Mouse (Mus musculus) forebrain, embryonic 14.5 days (tissue): ENCODE measurements at regions not wholly inside any gene's neighbourhood (a gene's known extent, or its start where the extent isn't known, plus 50 kb on each side); places are given as distances from the start of the nearest gene placed in this dataset.

Experiments
- ATAC-seq: fragments of 200-750 bp; cut with Nextera tagmentation; 2 replicates; pipeline ENCODE4 v1.8.0; 2017; ENCODE audit warnings: mild to moderate bottlenecking, moderate library complexity
- DNase-seq: peaks from one replicate; pipeline ENCODE4 v3.0.0-alpha.2; 2015; ENCODE audit warnings: low spot score
- H3K27ac ChIP-seq: fragments of 300-500 bp; sonication (generic); 2 replicates; pipeline ENCODE4 v1.5.1; 2014; ENCODE audit warnings: low read depth, mild to moderate bottlenecking, control low read depth, low read length, moderate library complexity
- H3K27me3 ChIP-seq: fragments of 300-500 bp; sonication (generic); replicated peaks from 2 replicates; pipeline ENCODE4 v1.6.1; 2014; ENCODE audit warnings: low read length, control low read depth, mixed read lengths; ENCODE audit not compliant: control insufficient read depth, insufficient read depth
- H3K36me3 ChIP-seq: fragments of 300-500 bp; sonication (generic); 2 replicates; pipeline ENCODE4 v1.6.1; 2014; ENCODE audit warnings: low read length, control low read depth; ENCODE audit not compliant: control insufficient read depth, insufficient read depth
- H3K4me1 ChIP-seq: fragments of 300-500 bp; sonication (generic); 2 replicates; pipeline ENCODE4 v1.6.1; 2014; ENCODE audit warnings: antibody characterized with exemption, low read length, control low read depth; ENCODE audit not compliant: control insufficient read depth, insufficient read depth
- H3K4me2 ChIP-seq: fragments of 300-500 bp; sonication (generic); 2 replicates; pipeline ENCODE4 v1.6.1; 2014; ENCODE audit warnings: mild to moderate bottlenecking, control low read depth, low read length
- H3K4me3 ChIP-seq: fragments of 300-500 bp; sonication (generic); 2 replicates; pipeline ENCODE4 v1.5.1; 2014; ENCODE audit warnings: low read depth, low read length, control low read depth
- H3K9ac ChIP-seq: fragments of 300-500 bp; sonication (generic); 2 replicates; pipeline ENCODE4 v1.6.1; 2014; ENCODE audit warnings: mild to moderate bottlenecking, low read length, control low read depth, moderate library complexity
- H3K9me3 ChIP-seq: fragments of 300-500 bp; sonication (generic); replicated peaks from 2 replicates; pipeline ENCODE4 v1.6.1; 2016; ENCODE audit warnings: low read length, control low read depth, mixed read lengths; ENCODE audit not compliant: control insufficient read depth
- WGBS: fragments of 180-500 bp; shearing (Covaris S2); extraction: QIAGEN DNeasy Blood & Tissue Kit; methylation state at CpG from one replicate; pipeline ENCODE4 v1.1.7; 2014; 5-methylcytosine and 5-hydroxymethylcytosine counted together

DNA sequence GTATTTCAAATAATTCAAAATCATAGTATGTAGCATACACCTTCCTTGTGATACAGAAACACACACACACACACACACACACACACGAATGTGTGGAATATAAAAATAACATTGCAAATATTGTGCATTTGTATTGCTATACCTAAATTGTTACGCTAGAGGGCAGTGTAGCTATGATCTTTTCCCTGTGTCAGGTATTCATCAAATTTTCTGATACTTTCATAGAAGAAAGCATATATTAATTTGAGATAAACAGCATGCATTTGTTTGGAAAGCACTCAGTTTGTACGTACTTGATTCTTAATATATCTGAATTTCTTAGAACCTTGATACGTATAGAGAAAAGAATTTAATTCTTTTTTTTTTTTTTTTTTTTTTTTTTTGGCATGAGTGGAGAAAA is 1700.9 kb upstream of the Sel1l start:
- Histone ChIP-seq H3K9ac (no peak overlapping the region), H3K4me2 (no peak overlapping the region), H3K4me3 (no peak overlapping the region), H3K36me3 (no peaks in the 10 kb centered on the region), H3K27me3 (no peaks in the 10 kb centered on the region), H3K27ac (no peak overlapping the region), H3K9me3 (no peaks in the 10 kb centered on the region), H3K4me1 (no peaks in the 10 kb centered on the region)
- WGBS = 22% methylated on average over 4 of the region's 4 CpGs
- DNase-seq (peak; percentile 66), ATAC-seq (peak; percentile 54; the same call in 1 of the 2 replicates)

DNA sequence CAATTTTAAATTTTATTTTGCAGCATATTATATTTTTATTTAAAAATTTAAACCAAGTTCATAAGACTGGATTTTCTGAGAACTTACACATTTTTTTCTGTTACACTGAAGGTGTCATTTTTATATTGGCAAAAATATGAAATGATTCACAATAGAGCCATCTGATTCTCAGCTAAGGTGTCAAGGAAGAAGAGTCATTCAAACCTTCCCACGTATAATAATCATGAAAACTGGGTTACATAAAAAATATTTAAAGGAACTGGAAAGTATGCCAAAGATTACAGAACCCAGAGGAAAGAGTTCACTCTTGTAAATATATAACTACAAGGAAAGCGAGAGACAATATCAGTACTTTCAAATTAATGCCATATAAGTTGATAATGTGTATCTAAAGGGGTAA is 1674.5 kb upstream of the Sel1l start:
- Histone ChIP-seq H3K27me3 (no peaks in the 10 kb centered on the region), H3K9me3 (no peaks in the 10 kb centered on the region)
- no peak for ATAC-seq

DNA sequence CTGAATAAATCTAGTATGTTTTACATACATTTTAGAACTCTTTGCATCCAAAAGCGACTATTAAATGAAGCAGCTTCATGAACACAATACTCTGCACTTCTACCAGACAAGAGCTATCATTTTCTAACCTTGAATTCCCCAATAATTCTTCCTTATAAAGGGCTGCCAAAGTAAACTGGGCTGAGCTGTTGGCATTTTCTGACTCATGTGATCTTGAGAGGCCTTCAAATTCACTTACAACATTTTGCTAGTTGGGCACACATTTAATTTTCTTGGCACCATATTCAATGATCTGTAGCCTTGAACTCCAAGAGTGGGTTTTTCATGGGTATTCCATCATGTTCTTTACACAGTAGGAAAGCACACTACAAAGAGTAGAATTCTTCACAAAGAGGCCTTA is 1637.4 kb upstream of the Sel1l start:
- Histone ChIP-seq H3K4me2 (no peak overlapping the region), H3K36me3 (no peaks in the 10 kb centered on the region), H3K4me1 (no peaks in the 10 kb centered on the region), H3K27ac (no peak overlapping the region), H3K9ac (no peak overlapping the region), H3K4me3 (no peak overlapping the region), H3K9me3 (no peaks in the 10 kb centered on the region), H3K27me3 (no peaks in the 10 kb centered on the region)
- ATAC-seq = no peak
- no peak for DNase-seq
- WGBS = 79% methylated on average over 1 of the region's 1 CpGs

More for the DNA sequence above, 1674.5 kb upstream of the Sel1l start:
- Histone ChIP-seq H3K4me2 (no peak overlapping the region), H3K4me3 (no peak overlapping the region), H3K9ac (no peak overlapping the region), H3K4me1 (no peaks in the 10 kb centered on the region), H3K27ac (no peak overlapping the region), H3K36me3 (no peaks in the 10 kb centered on the region)
- DNase-seq = no peak
- WGBS = 85% methylated on average over 2 of the region's 2 CpGs

DNA sequence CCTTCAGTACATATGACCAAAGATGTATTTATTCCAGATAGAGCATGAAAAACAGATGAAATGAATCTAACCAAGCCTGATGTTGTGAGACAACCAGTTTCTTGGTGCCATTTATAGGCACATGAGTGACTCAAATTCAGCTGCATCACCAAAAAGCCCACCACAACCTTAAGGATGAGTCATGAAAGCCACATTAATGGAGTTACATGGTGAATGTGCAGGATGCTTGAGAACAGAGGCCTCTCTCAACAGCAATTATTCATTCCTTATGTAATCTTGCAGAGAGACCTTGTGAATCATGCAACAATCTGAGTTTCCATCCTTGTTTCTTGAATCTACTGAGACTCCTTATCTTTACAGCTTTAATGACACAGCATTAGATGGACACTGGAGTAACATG is 1613.1 kb upstream of the Sel1l start:
- Histone ChIP-seq H3K4me1 (no peaks in the 10 kb centered on the region), H3K9me3 (no peaks in the 10 kb centered on the region), H3K36me3 (no peaks in the 10 kb centered on the region), H3K9ac (no peak overlapping the region), H3K4me3 (no peak overlapping the region), H3K4me2 (no peak overlapping the region), H3K27me3 (no peaks in the 10 kb centered on the region), H3K27ac (no peak overlapping the region)
- ATAC-seq (no peak), DNase-seq (no peak)

DNA sequence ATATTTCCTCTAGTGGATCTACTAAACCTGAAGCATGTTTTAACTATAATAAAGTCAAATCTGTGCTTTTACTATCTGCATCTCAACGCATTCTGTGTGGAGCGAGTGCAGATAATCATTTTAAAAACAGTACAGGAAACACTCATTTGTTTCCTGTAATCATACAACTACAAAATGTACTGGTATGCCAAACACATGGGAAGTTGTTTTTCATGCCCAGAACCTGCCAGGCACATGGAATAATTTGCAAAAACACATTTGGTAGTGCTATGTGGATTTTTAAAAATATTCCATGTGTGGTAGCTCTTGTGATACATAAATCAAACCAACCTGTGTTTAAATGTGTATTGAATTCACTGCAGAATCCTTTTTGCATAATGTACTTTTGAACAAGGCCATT is 1600.5 kb upstream of the Sel1l start:
- Histone ChIP-seq H3K4me1 (no peaks in the 10 kb centered on the region), H3K9me3 (no peaks in the 10 kb centered on the region), H3K27me3 (no peaks in the 10 kb centered on the region), H3K36me3 (no peaks in the 10 kb centered on the region), H3K27ac (no peak overlapping the region), H3K9ac (no peak overlapping the region), H3K4me3 (no peak overlapping the region), H3K4me2 (no peak overlapping the region)
- WGBS = 87% methylated on average over 2 of the region's 2 CpGs
- DNase-seq (peak; percentile 38), ATAC-seq (no peak)

GRCm38 (mm10) chr12:93429218-93429617 is 1580.3 kb upstream of the Sel1l start:
- peak; percentile 74 for DNase-seq
- Histone ChIP-seq H3K4me1 (peaks cover 5% of the 10 kb centered on the region; the same call in 1 of the 2 replicates), H3K9ac (no peak overlapping the region), H3K27me3 (no peaks in the 10 kb centered on the region), H3K4me3 (no peak overlapping the region), H3K36me3 (no peaks in the 10 kb centered on the region), H3K9me3 (no peaks in the 10 kb centered on the region), H3K4me2 (no peak overlapping the region), H3K27ac (no peak overlapping the region)
- peak; percentile 67; the same call in 1 of the 2 replicates for ATAC-seq

- Histone ChIP-seq H3K9me3 (no peaks in the 10 kb centered on the region), H3K27ac (peak overlapping the region; percentile 14; the same call in 1 of the 2 replicates), H3K9ac (no peak overlapping the region), H3K4me1 (peaks cover 5% of the 10 kb centered on the region; the same call in 1 of the 2 replicates), H3K27me3 (no peaks in the 10 kb centered on the region), H3K36me3 (no peaks in the 10 kb centered on the region), H3K4me3 (no peak overlapping the region), H3K4me2 (no peak overlapping the region)
- peak; percentile 77 for DNase-seq
- peak; percentile 60; the same call in 1 of the 2 replicates for ATAC-seq
- 48% methylated on average over 2 of the region's 2 CpGs for WGBS
Measured at GRCm38 (mm10) chr12:93427988-93428387, 1579.0 kb upstream of the Sel1l start.

GRCm38 (mm10) chr12:93416381-93416780 is 1567.4 kb upstream of the Sel1l start:
- Histone ChIP-seq H3K9ac (no peak overlapping the region), H3K4me1 (no peaks in the 10 kb centered on the region), H3K27ac (no peak overlapping the region), H3K9me3 (no peaks in the 10 kb centered on the region), H3K27me3 (no peaks in the 10 kb centered on the region), H3K4me3 (no peak overlapping the region), H3K36me3 (no peaks in the 10 kb centered on the region), H3K4me2 (no peak overlapping the region)
- DNase-seq (peak; percentile 65), ATAC-seq (no peak)
- 36% methylated on average over 6 of the region's 6 CpGs for WGBS

- Histone ChIP-seq H3K4me2 (no peak overlapping the region), H3K27me3 (no peaks in the 10 kb centered on the region), H3K27ac (no peak overlapping the region), H3K36me3 (no peaks in the 10 kb centered on the region), H3K9ac (no peak overlapping the region), H3K4me1 (no peaks in the 10 kb centered on the region), H3K4me3 (no peak overlapping the region), H3K9me3 (no peaks in the 10 kb centered on the region)
- WGBS = 39% methylated on average over 1 of the region's 1 CpGs
- ATAC-seq (peak; percentile 40; the same call in 1 of the 2 replicates), DNase-seq (peak; percentile 77)
Measured at GRCm38 (mm10) chr12:93415791-93416190, 1566.8 kb upstream of the Sel1l start.
